Mouse (Mus musculus): Measurements from ENCODE around the gene Plekha4. TPM values are rescaled to one million over a fixed set of nuclear protein-coding genes. Genes with fewer than 3 reads are reported as not detected.
"Not testable (repeated sequence)": the region's sequence is repeated elsewhere in the genome, so short reads cannot be mapped to it uniquely, and the experiment has no call there.

The Plekha4 gene
- polyA plus RNA-seq, 1 experiment, result 12.9 TPM

GRCm38 (mm10) chr7:45521728-45522184 lies 4.4 kb upstream of the Plekha4 start:
- Histone ChIP-seq H3K27ac (ENCODE audit: control insufficient read depth, insufficient read depth, low read depth, low read length) (peak overlapping the region; percentile 61), H3K27me3 (ENCODE audit: control insufficient read depth, insufficient read depth, low read length) (no peaks in the 10 kb centered on the region), H3K4me1 (ENCODE audit: control insufficient read depth, insufficient read depth, low read length) (peaks cover 13% of the 10 kb centered on the region), H3K4me3 (ENCODE audit: control insufficient read depth, low read depth, low read length) (peak overlapping the region; percentile 88), H3K36me3 (ENCODE audit: control insufficient read depth, insufficient read depth, low read length) (no peaks in the 10 kb centered on the region)
- TF ChIP-seq CTCF (IDR thresholded peaks at IDR 0.05; ENCODE audit: control insufficient read depth, insufficient read depth, insufficient replicate concordance, low read depth, low read length), result no peak
- TF ChIP-seq POLR2A (IDR thresholded peaks at IDR 0.05; ENCODE audit: control insufficient read depth, low read depth, low read length), result peak; percentile 20; the same call in 1 of the 2 replicates

GRCm38 (mm10) chr7:45522194-45522752 lies 3.9 kb upstream of the Plekha4 start:
- peak overlapping the region; percentile 88 for H3K4me3 ChIP-seq (ENCODE audit: control insufficient read depth, low read depth, low read length)
- H3K27me3 ChIP-seq (ENCODE audit: control insufficient read depth, insufficient read depth, low read length), result no peaks in the 10 kb centered on the region
- H3K4me1 ChIP-seq (ENCODE audit: control insufficient read depth, insufficient read depth, low read length), result peaks cover 13% of the 10 kb centered on the region
- no peaks in the 10 kb centered on the region for H3K36me3 ChIP-seq (ENCODE audit: control insufficient read depth, insufficient read depth, low read length)
- H3K27ac ChIP-seq (ENCODE audit: control insufficient read depth, insufficient read depth, low read depth, low read length), result peak overlapping the region; percentile 5; the same call in 1 of the 2 replicates
- TF ChIP-seq CTCF (IDR thresholded peaks at IDR 0.05; ENCODE audit: control insufficient read depth, insufficient read depth, insufficient replicate concordance, low read depth, low read length) (no peak), POLR2A (IDR thresholded peaks at IDR 0.05; ENCODE audit: control insufficient read depth, low read depth, low read length) (no peak)

- H3K27ac ChIP-seq (ENCODE audit: control insufficient read depth, insufficient read depth, low read depth, low read length), result no peak overlapping the region
Measured at GRCm38 (mm10) chr7:45522957-45523676, 3.0 kb upstream of the Plekha4 start.

GRCm38 (mm10) chr7:45523678-45524170 lies 2.4 kb upstream of the Plekha4 start:
- Histone ChIP-seq H3K36me3 (ENCODE audit: control insufficient read depth, insufficient read depth, low read length) (no peaks in the 10 kb centered on the region), H3K4me1 (ENCODE audit: control insufficient read depth, insufficient read depth, low read length) (peaks cover 13% of the 10 kb centered on the region), H3K27ac (ENCODE audit: control insufficient read depth, insufficient read depth, low read depth, low read length) (no peak overlapping the region), H3K27me3 (ENCODE audit: control insufficient read depth, insufficient read depth, low read length) (no peaks in the 10 kb centered on the region), H3K4me3 (ENCODE audit: control insufficient read depth, low read depth, low read length) (no peak overlapping the region)
- TF ChIP-seq CTCF (IDR thresholded peaks at IDR 0.05; ENCODE audit: control insufficient read depth, insufficient read depth, insufficient replicate concordance, low read depth, low read length) (no peak), POLR2A (IDR thresholded peaks at IDR 0.05; ENCODE audit: control insufficient read depth, low read depth, low read length) (no peak)

More at GRCm38 (mm10) chr7:45522957-45523676, 3.0 kb upstream of the Plekha4 start:
- Histone ChIP-seq H3K4me1 (ENCODE audit: control insufficient read depth, insufficient read depth, low read length) (peaks cover 13% of the 10 kb centered on the region), H3K27me3 (ENCODE audit: control insufficient read depth, insufficient read depth, low read length) (no peaks in the 10 kb centered on the region), H3K4me3 (ENCODE audit: control insufficient read depth, low read depth, low read length) (no peak overlapping the region), H3K36me3 (ENCODE audit: control insufficient read depth, insufficient read depth, low read length) (no peaks in the 10 kb centered on the region)
- TF ChIP-seq POLR2A (IDR thresholded peaks at IDR 0.05; ENCODE audit: control insufficient read depth, low read depth, low read length) (no peak), CTCF (IDR thresholded peaks at IDR 0.05; ENCODE audit: control insufficient read depth, insufficient read depth, insufficient replicate concordance, low read depth, low read length) (no peak)

GRCm38 (mm10) chr7:45524841-45525621 lies 1.1 kb upstream of the Plekha4 start:
- Histone ChIP-seq H3K4me1 (ENCODE audit: control insufficient read depth, insufficient read depth, low read length) (peaks cover 13% of the 10 kb centered on the region), H3K36me3 (ENCODE audit: control insufficient read depth, insufficient read depth, low read length) (no peaks in the 10 kb centered on the region), H3K27me3 (ENCODE audit: control insufficient read depth, insufficient read depth, low read length) (no peaks in the 10 kb centered on the region), H3K4me3 (ENCODE audit: control insufficient read depth, low read depth, low read length) (peak overlapping the region; percentile 92), H3K27ac (ENCODE audit: control insufficient read depth, insufficient read depth, low read depth, low read length) (peak overlapping the region; percentile 84)
- TF ChIP-seq POLR2A (IDR thresholded peaks at IDR 0.05; ENCODE audit: control insufficient read depth, low read depth, low read length), result no peak
- TF ChIP-seq CTCF (IDR thresholded peaks at IDR 0.05; ENCODE audit: control insufficient read depth, insufficient read depth, insufficient replicate concordance, low read depth, low read length), result no peak

GRCm38 (mm10) chr7:45526474-45527120 lies 467 bp downstream of the Plekha4 start:
- TF ChIP-seq CTCF (IDR thresholded peaks at IDR 0.05; ENCODE audit: control insufficient read depth, insufficient read depth, insufficient replicate concordance, low read depth, low read length) (no peak), POLR2A (IDR thresholded peaks at IDR 0.05; ENCODE audit: control insufficient read depth, low read depth, low read length) (no peak)
- H3K36me3 ChIP-seq (ENCODE audit: control insufficient read depth, insufficient read depth, low read length), result no peaks in the 10 kb centered on the region
- peak overlapping the region; percentile 88 for H3K27ac ChIP-seq (ENCODE audit: control insufficient read depth, insufficient read depth, low read depth, low read length)
- no peaks in the 10 kb centered on the region for H3K27me3 ChIP-seq (ENCODE audit: control insufficient read depth, insufficient read depth, low read length)
- H3K4me3 ChIP-seq (ENCODE audit: control insufficient read depth, low read depth, low read length), result peak overlapping the region; percentile 92
- H3K4me1 ChIP-seq (ENCODE audit: control insufficient read depth, insufficient read depth, low read length), result peaks cover 16% of the 10 kb centered on the region

- not testable (repeated sequence) for H3K36me3 ChIP-seq (ENCODE audit: control insufficient read depth, insufficient read depth, low read length); H3K27me3 ChIP-seq (ENCODE audit: control insufficient read depth, insufficient read depth, low read length); H3K4me3 ChIP-seq (ENCODE audit: control insufficient read depth, low read depth, low read length); H3K27ac ChIP-seq (ENCODE audit: control insufficient read depth, insufficient read depth, low read depth, low read length)
- peaks cover 16% of the 10 kb centered on the region for H3K4me1 ChIP-seq (ENCODE audit: control insufficient read depth, insufficient read depth, low read length)
Measured at GRCm38 (mm10) chr7:45527169-45527568, 1.0 kb downstream of the Plekha4 start.

Data from testis, adult 2 months (tissue).